Mouse (Mus musculus) E14TG2a.4 (cell line): ENCODE results near the gene Abhd17c.

Experiments
- H3K27me3 ChIP-seq: 2 replicates; pipeline ENCODE4 v1.6.1; 2014; ENCODE audit warnings: low read length, control low read depth; ENCODE audit not compliant: insufficient read depth
- H3K36me3 ChIP-seq: 2 replicates; pipeline ENCODE4 v1.6.1; 2014; ENCODE audit warnings: low read length, control low read depth; ENCODE audit not compliant: insufficient read depth
- H3K4me1 ChIP-seq: replicated peaks from 2 replicates; pipeline ENCODE4 v1.6.1; 2014; ENCODE audit warnings: low read depth, low read length, control low read depth
- H3K4me3 ChIP-seq: replicated peaks from 2 replicates; pipeline ENCODE4 v1.5.1; 2014; ENCODE audit warnings: mild to moderate bottlenecking, low read length
- H3K9me3 ChIP-seq: 2 replicates; pipeline ENCODE4 v1.6.1; 2014; ENCODE audit warnings: low read length, control low read depth
- CTCF ChIP-seq: conservative IDR thresholded peaks from 2 replicates; pipeline ENCODE4 v1.5.1; 2014; ENCODE audit warnings: low read length
- NANOG ChIP-seq: IDR thresholded peaks from 2 replicates; pipeline ENCODE4 v1.6.1; 2014; ENCODE audit warnings: borderline replicate concordance, low read length, mixed read lengths
- POU5F1 ChIP-seq: IDR thresholded peaks from 2 replicates; pipeline ENCODE4 v1.6.1; 2014; ENCODE audit warnings: low read length, borderline replicate concordance

Gene Abhd17c

DNA sequence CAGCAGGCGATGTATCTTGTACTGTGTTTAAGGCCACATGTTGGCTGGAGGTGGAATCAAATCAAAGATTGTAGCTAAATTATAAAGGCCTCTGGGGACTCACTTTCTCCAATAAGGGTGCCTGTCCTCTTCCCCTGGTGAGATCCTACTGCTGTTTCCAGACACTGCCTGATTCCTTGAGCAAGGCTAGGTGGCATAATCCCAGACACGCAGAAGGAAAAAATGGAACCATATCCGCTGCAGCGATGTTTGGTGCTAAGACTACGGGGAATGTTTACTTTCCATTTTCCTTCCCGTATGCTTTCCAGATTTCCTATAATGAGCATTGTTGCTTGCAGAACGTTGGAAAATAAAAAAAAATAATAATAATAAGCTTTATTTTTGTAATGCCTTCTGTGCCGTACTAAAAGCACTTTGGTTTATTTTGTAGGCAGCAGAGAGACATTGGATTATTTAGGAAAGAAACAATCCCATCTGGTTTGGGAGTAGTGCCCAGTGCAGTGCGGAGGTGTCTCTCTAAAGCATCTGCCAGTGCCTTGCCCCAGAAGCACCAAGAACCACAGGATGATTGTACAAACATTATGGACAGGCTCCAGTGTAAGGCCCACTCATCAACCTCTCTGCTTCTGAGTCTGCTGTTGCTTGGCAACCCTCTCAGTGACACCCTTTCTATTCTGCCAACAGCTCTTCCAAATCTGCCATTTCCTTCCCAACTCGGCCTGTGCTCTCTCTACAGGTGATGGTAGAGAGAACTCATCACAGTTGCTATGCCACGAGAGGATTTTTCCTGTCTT lies 23.2 kb upstream of the Abhd17c start:
- TF ChIP-seq NANOG = no peak
- TF ChIP-seq CTCF = no peak
- TF ChIP-seq POU5F1 = no peak
- H3K27me3 ChIP-seq = no peaks in the 10 kb centered on the region
- no peaks in the 10 kb centered on the region for H3K9me3 ChIP-seq
- no peaks in the 10 kb centered on the region for H3K36me3 ChIP-seq
- no peaks in the 10 kb centered on the region; the same call in 1 of the 2 replicates for H3K4me1 ChIP-seq
- H3K4me3 ChIP-seq = no peak overlapping the region

- Histone ChIP-seq H3K4me3 (no peak overlapping the region), H3K4me1 (no peaks in the 10 kb centered on the region; the same call in 1 of the 2 replicates), H3K27me3 (no peaks in the 10 kb centered on the region), H3K36me3 (no peaks in the 10 kb centered on the region), H3K9me3 (no peaks in the 10 kb centered on the region)
- TF ChIP-seq POU5F1 (no peak), CTCF (no peak)
These were observed 21.7 kb upstream of the Abhd17c start for GRCm38 (mm10) chr7:84173394-84173793.

GRCm38 (mm10) chr7:84171177-84171787 lies 19.6 kb upstream of the Abhd17c start:
- TF ChIP-seq CTCF (no peak), NANOG (no peak), POU5F1 (no peak)
- H3K36me3 ChIP-seq = no peaks in the 10 kb centered on the region
- no peaks in the 10 kb centered on the region for H3K9me3 ChIP-seq
- no peaks in the 10 kb centered on the region for H3K27me3 ChIP-seq
- no peak overlapping the region for H3K4me3 ChIP-seq
- no peaks in the 10 kb centered on the region; the same call in 1 of the 2 replicates for H3K4me1 ChIP-seq

DNA sequence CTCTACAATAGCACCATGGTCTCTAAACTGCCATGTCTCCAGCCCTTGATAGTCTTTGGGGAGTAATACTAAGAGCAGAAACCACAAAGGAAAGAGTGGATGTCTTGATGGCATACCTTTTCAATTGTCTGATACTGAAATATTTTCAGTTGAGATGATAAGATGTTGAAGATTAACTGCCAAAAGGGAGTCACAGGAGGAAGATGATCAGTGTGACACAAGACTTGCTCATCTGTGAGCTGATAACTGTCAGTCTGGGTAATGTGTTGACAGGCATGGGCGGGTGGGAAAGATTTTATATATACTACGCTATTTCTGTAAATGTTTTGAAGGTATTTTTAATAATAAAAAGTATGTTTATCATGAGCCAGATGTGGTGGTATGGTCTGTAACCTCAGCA lies 16.7 kb upstream of the Abhd17c start:
- no peaks in the 10 kb centered on the region for H3K9me3 ChIP-seq
- H3K36me3 ChIP-seq = no peaks in the 10 kb centered on the region
- no peaks in the 10 kb centered on the region; the same call in 1 of the 2 replicates for H3K4me1 ChIP-seq
- H3K27me3 ChIP-seq = no peaks in the 10 kb centered on the region
- H3K4me3 ChIP-seq = no peak overlapping the region
- TF ChIP-seq NANOG (no peak), CTCF (no peak), POU5F1 (no peak)

GRCm38 (mm10) chr7:84166721-84167419 lies 15.2 kb upstream of the Abhd17c start:
- no peaks in the 10 kb centered on the region for H3K9me3 ChIP-seq
- H3K4me1 ChIP-seq = no peaks in the 10 kb centered on the region
- H3K4me3 ChIP-seq = no peak overlapping the region
- H3K27me3 ChIP-seq = no peaks in the 10 kb centered on the region
- TF ChIP-seq NANOG (no peak), POU5F1 (no peak), CTCF (no peak)
- no peaks in the 10 kb centered on the region for H3K36me3 ChIP-seq

- Histone ChIP-seq H3K27me3 (no peaks in the 10 kb centered on the region), H3K36me3 (no peaks in the 10 kb centered on the region), H3K4me1 (no peaks in the 10 kb centered on the region), H3K4me3 (no peak overlapping the region), H3K9me3 (no peaks in the 10 kb centered on the region)
- TF ChIP-seq POU5F1 (no peak), CTCF (no peak), NANOG (no peak)
These were observed 14.3 kb upstream of the Abhd17c start for GRCm38 (mm10) chr7:84166007-84166406.

GRCm38 (mm10) chr7:84165288-84165687 lies 13.6 kb upstream of the Abhd17c start:
- TF ChIP-seq NANOG (no peak), CTCF (no peak), POU5F1 (no peak)
- H3K4me1 ChIP-seq = no peaks in the 10 kb centered on the region
- no peaks in the 10 kb centered on the region for H3K27me3 ChIP-seq
- no peaks in the 10 kb centered on the region for H3K9me3 ChIP-seq
- no peaks in the 10 kb centered on the region for H3K36me3 ChIP-seq
- no peak overlapping the region for H3K4me3 ChIP-seq

- no peak for TF ChIP-seq NANOG
- no peak for TF ChIP-seq CTCF
- TF ChIP-seq POU5F1 = no peak
These were observed 13.2 kb upstream of the Abhd17c start for GRCm38 (mm10) chr7:84164880-84165279.

GRCm38 (mm10) chr7:84164419-84164818 lies 12.7 kb upstream of the Abhd17c start:
- H3K4me3 ChIP-seq = no peak overlapping the region
- TF ChIP-seq CTCF (no peak), NANOG (no peak), POU5F1 (no peak)
- no peaks in the 10 kb centered on the region for H3K27me3 ChIP-seq
- H3K4me1 ChIP-seq = no peaks in the 10 kb centered on the region
- H3K36me3 ChIP-seq = no peaks in the 10 kb centered on the region
- no peaks in the 10 kb centered on the region for H3K9me3 ChIP-seq

More at GRCm38 (mm10) chr7:84164880-84165279, 13.2 kb upstream of the Abhd17c start:
- Histone ChIP-seq H3K36me3 (no peaks in the 10 kb centered on the region), H3K4me3 (no peak overlapping the region), H3K9me3 (no peaks in the 10 kb centered on the region), H3K4me1 (no peaks in the 10 kb centered on the region), H3K27me3 (no peaks in the 10 kb centered on the region)
